Mouse (Mus musculus) ovary, postnatal 10 days (tissue): ENCODE measurements around the gene Galc.
"Not testable (repeated sequence)": the region's sequence is repeated elsewhere in the genome, so short reads cannot be mapped to it uniquely, and the experiment has no call there.

Experiments used
- DNase-seq: peaks from one replicate; pipeline ENCODE4 v3.0.0; 2022; ENCODE audit warnings: low spot score

Gene Galc

GRCm38 (mm10) chr12:98252417-98252816 lies 6.8 kb downstream of the Galc start:
- no peak for DNase-seq

DNA sequence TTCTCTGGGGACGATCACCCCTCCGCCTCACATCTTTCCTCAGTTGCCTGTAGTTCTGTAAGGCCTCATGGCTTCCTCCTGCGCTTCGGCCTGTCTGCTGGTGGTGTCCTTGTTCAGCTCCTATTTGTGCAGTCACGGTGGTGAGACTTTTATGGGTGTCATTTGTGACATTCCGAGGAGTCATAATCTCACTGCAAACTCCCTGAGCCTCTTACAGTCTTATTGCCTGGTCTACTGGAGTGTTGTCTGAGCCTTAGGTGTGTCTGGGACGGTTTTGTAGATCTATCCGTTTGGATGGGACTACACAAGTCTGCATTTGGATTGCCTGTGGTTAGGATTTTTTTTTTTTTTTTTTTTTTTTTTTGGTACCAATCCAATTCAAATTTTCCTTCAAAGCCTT lies 8.9 kb downstream of the Galc start:
- DNase-seq, result no peak

DNA sequence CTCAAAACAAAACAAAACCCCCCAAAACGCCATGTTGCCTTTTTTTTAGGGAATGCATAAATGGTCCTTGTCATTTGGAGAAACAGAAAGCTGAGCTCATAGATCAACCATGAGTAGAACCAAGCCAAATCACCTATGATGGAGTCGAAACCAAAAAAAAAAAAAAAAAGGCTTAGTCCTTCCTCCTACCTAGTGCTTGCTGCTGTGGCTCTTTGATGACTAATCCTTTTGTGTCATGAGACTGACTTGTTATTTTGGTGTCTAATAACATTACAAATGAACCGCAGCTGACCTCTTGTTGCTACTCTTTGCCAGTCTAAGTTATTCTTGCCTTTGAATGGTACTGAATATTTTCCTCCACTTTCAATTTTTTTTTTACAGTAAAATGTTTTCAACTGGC lies 9.6 kb downstream of the Galc start:
- no peak for DNase-seq

- DNase-seq, result no peak
These were observed 12.4 kb downstream of the Galc start for GRCm38 (mm10) chr12:98246835-98247234.

GRCm38 (mm10) chr12:98244865-98245264 lies 14.4 kb downstream of the Galc start:
- no peak for DNase-seq

DNA sequence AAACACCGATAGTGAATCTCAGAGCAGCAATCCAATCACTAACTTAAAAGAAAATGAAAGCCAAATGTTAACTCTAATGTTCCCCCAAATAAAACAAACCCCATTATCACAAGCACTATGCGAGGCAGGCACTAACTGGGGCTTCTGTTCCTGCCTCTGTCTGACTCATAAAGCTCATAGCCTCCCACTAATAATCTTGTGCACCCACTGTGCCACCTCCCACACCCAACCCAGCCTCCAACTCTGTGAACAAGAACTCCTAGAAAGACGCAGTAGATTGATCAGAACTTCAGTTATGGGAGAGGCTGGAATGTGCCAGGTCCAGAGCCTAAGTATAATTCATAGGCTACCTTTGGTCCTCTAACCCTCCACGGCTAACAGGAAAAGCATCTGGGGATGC lies 15.1 kb downstream of the Galc start:
- no peak for DNase-seq

GRCm38 (mm10) chr12:98238478-98238877 lies 20.8 kb downstream of the Galc start:
- not testable (repeated sequence) for DNase-seq

DNA sequence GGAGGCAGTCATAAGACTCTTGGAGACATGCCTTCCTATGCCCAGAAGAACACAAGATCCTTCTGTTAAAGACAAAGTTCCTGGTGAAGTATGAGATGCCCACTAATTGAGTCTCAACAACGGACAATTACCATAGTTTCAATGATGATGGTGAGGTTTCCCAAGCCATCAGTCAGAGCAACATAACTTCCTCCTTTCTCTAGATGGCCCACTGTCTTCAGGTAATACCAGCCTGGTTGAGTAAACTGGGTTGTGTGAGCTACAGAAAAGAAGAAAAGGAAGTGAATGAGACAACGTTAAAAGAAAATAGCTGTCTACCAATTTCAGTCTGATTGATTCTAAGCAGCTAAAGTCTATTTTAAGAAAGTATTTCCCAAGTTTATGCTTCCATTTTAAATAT lies 32.2 kb downstream of the Galc start:
- DNase-seq, result no peak

GRCm38 (mm10) chr12:98223286-98223685 lies 36.0 kb downstream of the Galc start:
- DNase-seq, result no peak

- DNase-seq, result no peak
These were observed 42.8 kb downstream of the Galc start for GRCm38 (mm10) chr12:98216432-98216831.

- DNase-seq, result no peak
These were observed 43.7 kb downstream of the Galc start for GRCm38 (mm10) chr12:98215512-98215911.

DNA sequence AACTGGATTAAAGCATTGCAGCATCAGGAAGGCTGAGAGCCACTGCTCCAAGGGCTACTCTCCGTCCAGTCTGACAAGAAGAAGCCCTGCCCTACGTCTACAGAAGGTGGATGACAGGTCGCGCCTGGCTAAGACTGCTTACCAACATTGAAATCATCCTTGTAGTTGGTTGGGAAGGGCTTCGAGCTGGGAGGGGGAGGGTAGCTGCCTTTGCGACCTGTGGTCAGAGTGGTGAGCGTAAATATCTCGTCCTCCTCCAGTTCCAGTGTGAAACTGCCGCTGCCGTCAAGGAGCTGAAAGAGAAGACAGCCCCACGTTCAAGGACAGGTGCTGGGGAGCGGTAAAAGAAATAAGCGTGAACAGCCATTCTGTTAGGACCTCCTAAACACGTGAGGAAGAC lies 45.1 kb downstream of the Galc start:
- DNase-seq, result no peak

GRCm38 (mm10) chr12:98213791-98214190 lies 45.5 kb downstream of the Galc start:
- no peak for DNase-seq

- DNase-seq, result no peak
These were observed 45.9 kb downstream of the Galc start for GRCm38 (mm10) chr12:98213332-98213731.

- no peak for DNase-seq
These were observed 46.6 kb downstream of the Galc start for GRCm38 (mm10) chr12:98212457-98213175.

- no peak for DNase-seq
These were observed 48.8 kb downstream of the Galc start for GRCm38 (mm10) chr12:98210495-98210894.

DNA sequence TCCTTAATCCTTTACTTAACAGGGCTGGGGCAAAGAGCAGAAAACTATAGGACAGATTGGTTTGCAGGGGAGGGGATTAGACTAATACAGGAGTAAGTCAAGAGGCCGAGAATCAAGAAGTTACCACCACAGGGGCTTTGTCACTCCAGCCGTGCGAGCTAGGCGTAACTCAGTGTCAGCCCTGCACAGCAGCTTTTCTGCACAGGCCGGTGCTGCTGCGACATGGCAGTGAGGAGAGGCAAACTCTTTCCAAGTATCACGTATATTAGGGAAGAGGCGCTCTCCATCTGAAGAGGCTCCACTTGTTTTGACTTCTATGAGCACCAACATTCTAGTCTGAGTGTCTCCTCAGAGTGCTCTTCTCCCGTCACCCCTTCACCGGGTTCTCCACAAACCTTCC lies 51.2 kb downstream of the Galc start:
- DNase-seq, result no peak

- DNase-seq, result no peak
These were observed 53.7 kb downstream of the Galc start for GRCm38 (mm10) chr12:98205450-98206051.

DNA sequence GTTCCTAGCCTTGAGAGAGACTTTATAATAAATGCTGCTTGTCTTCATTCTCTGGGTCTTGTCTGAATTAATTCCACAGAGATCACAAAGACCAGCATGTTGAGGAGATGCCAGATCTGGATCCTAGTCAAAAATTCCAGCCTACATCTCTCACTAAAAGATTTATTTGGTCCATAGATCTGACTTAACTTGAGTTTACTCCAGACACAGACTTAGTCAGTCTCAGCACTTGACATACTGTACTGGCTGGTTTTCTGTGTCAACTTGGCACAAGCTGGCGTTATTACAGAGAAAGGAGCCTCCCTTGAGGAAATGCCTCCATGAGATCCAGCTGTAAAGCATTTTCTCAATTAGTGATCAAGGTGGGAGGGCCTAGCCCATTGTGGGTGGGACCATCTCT lies 61.9 kb downstream of the Galc start:
- no peak for DNase-seq

DNA sequence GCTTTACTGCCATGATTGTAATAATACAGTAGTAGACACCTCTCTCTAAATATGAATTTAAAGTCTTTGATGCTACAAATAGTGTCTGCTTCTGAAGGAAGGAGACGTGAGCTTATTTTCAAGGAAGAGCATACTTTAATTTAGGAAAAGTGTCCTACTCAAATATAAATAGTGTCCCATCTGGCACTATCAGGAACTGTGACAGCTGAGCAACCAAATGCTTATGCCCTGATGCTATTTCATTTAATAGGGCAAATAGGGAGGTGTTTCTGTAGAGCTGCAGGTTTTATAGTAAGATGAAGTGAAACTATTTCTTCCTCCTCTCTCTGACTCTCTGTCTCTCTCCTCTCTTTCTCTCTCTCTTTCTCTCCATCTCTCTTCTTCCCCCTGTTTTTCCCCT lies 69.1 kb downstream of the Galc start:
- DNase-seq, result no peak

GRCm38 (mm10) chr12:98189096-98189495 lies 70.2 kb downstream of the Galc start:
- no peak for DNase-seq

DNA sequence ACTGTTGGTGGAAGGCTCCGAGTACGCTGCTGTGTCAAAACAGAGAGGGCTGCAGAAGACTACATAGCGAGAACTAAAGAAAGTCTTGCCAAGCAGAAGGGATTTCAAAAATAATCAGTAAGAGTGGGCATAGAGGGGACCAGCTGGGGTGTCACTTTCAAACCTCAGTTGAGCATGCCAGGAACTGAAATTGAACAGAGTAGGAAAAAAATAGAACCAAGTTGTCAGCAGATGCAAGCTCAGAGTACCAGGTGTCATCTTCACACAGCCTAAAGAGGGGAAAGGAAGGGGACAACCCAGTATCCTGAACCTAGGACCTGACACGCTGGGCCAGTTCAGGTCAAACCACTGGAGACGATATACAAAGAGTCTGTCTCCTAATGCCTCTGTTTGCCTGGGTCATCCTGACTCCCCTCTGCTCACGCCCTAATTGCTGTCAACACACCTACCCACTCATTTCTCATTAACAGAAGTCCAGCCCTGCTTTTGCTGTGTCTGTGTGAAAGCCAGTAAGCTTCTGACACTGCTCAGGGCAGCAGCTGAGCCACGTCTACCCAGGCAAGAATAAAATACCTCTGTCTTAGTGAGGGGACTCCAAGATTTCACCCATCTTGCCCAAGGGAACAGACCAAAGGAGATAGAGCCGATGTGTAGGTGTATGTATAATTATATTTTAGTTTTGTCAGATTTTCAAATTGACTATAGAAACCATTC lies 71.9 kb downstream of the Galc start:
- DNase-seq, result no peak

- no peak for DNase-seq
These were observed 77.5 kb downstream of the Galc start for GRCm38 (mm10) chr12:98181729-98182128.
